Mouse (Mus musculus) heart, embryonic 15.5 days (tissue): ENCODE data around the gene Fblim1. TPM values are rescaled to one million over a fixed set of nuclear protein-coding genes. Genes with fewer than 3 reads are reported as not detected.

Experiments used
- ATAC-seq: fragments of 200-750 bp; cut with Nextera tagmentation; replicated peaks from 2 replicates; pipeline ENCODE4 v1.8.0; 2017; ENCODE audit warnings: low read depth, moderate TSS enrichment; ENCODE audit not compliant: insufficient number of reproducible peaks, insufficient read depth, low FRiP score
- H3K27ac ChIP-seq: fragments of 300-500 bp; sonication (generic); 2 replicates; pipeline ENCODE4 v1.5.1; 2015; ENCODE audit warnings: mild to moderate bottlenecking, inconsistent platforms
- H3K27me3 ChIP-seq: fragments of 300-500 bp; sonication (generic); 2 replicates; pipeline ENCODE4 v1.6.1; 2015; ENCODE audit warnings: inconsistent platforms
- H3K36me3 ChIP-seq: fragments of 300-500 bp; sonication (generic); 2 replicates; pipeline ENCODE4 v1.6.1; 2015; ENCODE audit warnings: mild to moderate bottlenecking, inconsistent platforms
- H3K4me1 ChIP-seq: fragments of 300-500 bp; sonication (generic); replicated peaks from 2 replicates; pipeline ENCODE4 v1.6.1; 2015; ENCODE audit warnings: inconsistent platforms
- H3K4me2 ChIP-seq: fragments of 300-500 bp; sonication (generic); 2 replicates; pipeline ENCODE4 v1.6.1; 2015; ENCODE audit warnings: inconsistent platforms, mild to moderate bottlenecking, moderate library complexity
- H3K4me3 ChIP-seq: fragments of 300-500 bp; sonication (generic); 2 replicates; pipeline ENCODE4 v1.5.1; 2015; ENCODE audit warnings: mild to moderate bottlenecking, inconsistent platforms
- H3K9ac ChIP-seq: fragments of 300-500 bp; sonication (generic); 2 replicates; pipeline ENCODE4 v1.6.1; 2015; ENCODE audit warnings: mild to moderate bottlenecking, inconsistent platforms
- H3K9me3 ChIP-seq: fragments of 300-500 bp; sonication (generic); replicated peaks from 2 replicates; pipeline ENCODE4 v1.6.1; 2016; ENCODE audit warnings: inconsistent platforms
- WGBS: fragments of 180-500 bp; shearing (Covaris S2); methylation state at CpG from one replicate; pipeline ENCODE4 v1.1.7; 2015; ENCODE audit warnings: mixed read lengths; 5-methylcytosine and 5-hydroxymethylcytosine counted together
- polyA plus RNA-seq: library from polyadenylated mRNA; unstranded; fragments of >200 nt; fragmentation: Nextera tagmentation; extraction: Ambion mirVana; gene quantifications from 2 replicates; pipeline ENCODE4 v1.2.1, GENCODE M21; 2015

Fblim1 gene
- 48.4 and 59.1 TPM in 2 replicates for polyA plus RNA-seq

DNA sequence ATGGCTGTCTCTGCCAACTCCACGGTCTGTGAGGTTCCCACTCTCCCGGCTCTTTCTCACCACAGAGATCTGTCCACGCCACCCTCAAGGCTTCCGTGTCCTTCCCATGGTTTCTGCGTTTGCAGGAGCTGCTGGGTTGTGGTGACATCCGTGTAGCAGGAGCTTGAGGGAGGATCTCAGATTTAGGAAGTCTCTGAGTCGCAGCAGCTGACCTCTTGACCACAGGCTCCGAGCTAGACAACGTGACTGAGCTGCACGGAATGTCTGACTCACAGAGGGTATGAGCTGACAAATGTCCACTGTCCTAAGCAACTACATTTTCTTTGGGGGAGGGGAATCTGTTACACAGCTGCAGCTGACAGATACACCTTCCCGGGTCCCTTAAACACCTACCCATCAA is at the start of gene Fblim1:
TSS of gene Fblim1 (minus strand) at position 236 of the 400 bp plus-strand sequence.
- Histone ChIP-seq H3K27me3 (no peaks in the 10 kb centered on the region), H3K4me2 (no peak within 1 kb of the TSS), H3K4me3 (no peak within 1 kb of the TSS), H3K27ac (peak within 1 kb of the TSS; percentile 67; the same call in 1 of the 2 replicates), H3K9ac (no peak within 1 kb of the TSS), H3K36me3 (no peaks in the 10 kb centered on the region), H3K4me1 (peaks cover 47% of the 10 kb centered on the region), H3K9me3 (no peaks in the 10 kb centered on the region)
- no peak for ATAC-seq
- WGBS = 69% methylated on average over 11 of the region's 11 CpGs

DNA sequence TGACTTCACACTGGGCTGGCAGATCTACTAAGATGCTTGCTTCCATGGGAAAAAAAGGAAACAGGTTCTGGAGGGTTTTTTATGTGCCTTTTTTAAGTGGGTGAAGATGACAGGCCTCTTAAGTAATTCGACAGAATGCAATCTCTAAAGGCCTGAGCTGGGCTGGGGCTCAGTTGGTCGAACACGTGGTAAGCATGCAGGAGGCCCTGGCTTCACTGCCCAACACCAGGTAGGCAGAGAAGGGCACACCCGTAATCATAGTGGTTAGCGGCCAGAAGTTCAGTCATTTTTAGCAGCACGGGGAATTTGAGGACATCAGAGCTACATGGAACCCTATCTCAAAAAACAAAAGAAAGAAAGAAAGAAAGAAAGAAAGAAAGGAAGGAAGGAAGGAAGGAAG is 48.6 kb upstream of the Fblim1 start:
- Histone ChIP-seq H3K4me3 (no peak overlapping the region), H3K36me3 (peaks cover 12% of the 10 kb centered on the region; the same call in 1 of the 2 replicates), H3K4me1 (peaks cover 40% of the 10 kb centered on the region), H3K9me3 (no peaks in the 10 kb centered on the region), H3K27ac (no peak overlapping the region), H3K27me3 (no peaks in the 10 kb centered on the region), H3K4me2 (no peak overlapping the region), H3K9ac (no peak overlapping the region)
- no peak for ATAC-seq
- WGBS = 71% methylated on average over 6 of the region's 6 CpGs

GRCm38 (mm10) chr4:141653813-141654212 is 47.9 kb upstream of the Fblim1 start:
- H3K27me3 ChIP-seq = no peaks in the 10 kb centered on the region
- WGBS = 86% methylated on average over 13 of the region's 13 CpGs
- no peak overlapping the region for H3K4me3 ChIP-seq
- no peak overlapping the region for H3K27ac ChIP-seq
- no peak overlapping the region for H3K9ac ChIP-seq
- H3K4me2 ChIP-seq = no peak overlapping the region
- peaks cover 46% of the 10 kb centered on the region for H3K4me1 ChIP-seq
- no peaks in the 10 kb centered on the region for H3K9me3 ChIP-seq
- ATAC-seq = no peak
- H3K36me3 ChIP-seq = peaks cover 13% of the 10 kb centered on the region; the same call in 1 of the 2 replicates

DNA sequence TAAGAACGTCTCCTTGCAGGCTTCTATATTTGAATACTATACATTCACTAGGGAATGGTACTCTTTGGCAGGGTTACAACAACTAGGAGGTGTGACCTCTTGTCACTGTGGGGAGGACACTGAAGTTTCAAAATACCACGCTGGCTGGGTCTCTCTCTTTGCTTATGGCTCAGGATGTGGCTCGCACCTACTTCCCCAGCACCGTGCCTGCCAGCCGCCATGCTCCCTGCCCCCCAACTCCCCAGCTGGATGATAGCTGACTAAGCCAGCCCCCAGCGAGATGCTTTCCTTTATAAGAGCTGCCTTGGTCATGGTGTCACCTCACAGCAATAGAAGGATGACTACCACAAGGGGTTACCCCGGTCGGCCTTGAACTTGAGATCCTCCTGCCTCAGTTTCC is 47.1 kb upstream of the Fblim1 start:
- Histone ChIP-seq H3K27me3 (no peaks in the 10 kb centered on the region), H3K27ac (no peak overlapping the region), H3K9ac (no peak overlapping the region), H3K4me3 (no peak overlapping the region), H3K9me3 (no peaks in the 10 kb centered on the region), H3K4me1 (peaks cover 41% of the 10 kb centered on the region), H3K36me3 (peaks cover 15% of the 10 kb centered on the region; the same call in 1 of the 2 replicates), H3K4me2 (no peak overlapping the region)
- 70% methylated on average over 8 of the region's 8 CpGs for WGBS
- ATAC-seq = no peak

DNA sequence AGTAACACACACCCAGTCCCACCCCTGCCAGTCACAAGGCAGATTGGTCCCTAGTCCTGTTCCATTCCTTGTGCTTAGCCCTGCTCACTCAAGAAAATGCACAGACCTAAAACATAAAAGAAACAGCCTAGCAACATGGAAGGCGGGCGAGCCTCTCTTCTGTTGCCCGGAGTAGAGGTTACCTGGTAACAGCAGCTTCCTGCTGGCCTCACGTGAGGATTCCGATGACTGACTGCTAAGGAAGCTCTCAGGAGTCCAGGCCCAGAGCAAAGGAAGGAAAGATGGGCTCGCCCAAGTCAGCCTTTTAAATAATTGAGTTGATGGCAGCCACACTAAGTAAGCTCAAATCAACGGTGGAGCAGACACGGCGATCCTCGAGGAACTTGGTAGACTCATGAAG is 46.0 kb upstream of the Fblim1 start:
- no peak for ATAC-seq
- no peak overlapping the region for H3K9ac ChIP-seq
- no peak overlapping the region for H3K27ac ChIP-seq
- H3K36me3 ChIP-seq = peaks cover 7% of the 10 kb centered on the region; the same call in 1 of the 2 replicates
- no peaks in the 10 kb centered on the region for H3K9me3 ChIP-seq
- H3K4me2 ChIP-seq = no peak overlapping the region
- no peak overlapping the region for H3K4me3 ChIP-seq
- peaks cover 36% of the 10 kb centered on the region for H3K4me1 ChIP-seq
- no peaks in the 10 kb centered on the region for H3K27me3 ChIP-seq
- WGBS = 90% methylated on average over 10 of the region's 10 CpGs

DNA sequence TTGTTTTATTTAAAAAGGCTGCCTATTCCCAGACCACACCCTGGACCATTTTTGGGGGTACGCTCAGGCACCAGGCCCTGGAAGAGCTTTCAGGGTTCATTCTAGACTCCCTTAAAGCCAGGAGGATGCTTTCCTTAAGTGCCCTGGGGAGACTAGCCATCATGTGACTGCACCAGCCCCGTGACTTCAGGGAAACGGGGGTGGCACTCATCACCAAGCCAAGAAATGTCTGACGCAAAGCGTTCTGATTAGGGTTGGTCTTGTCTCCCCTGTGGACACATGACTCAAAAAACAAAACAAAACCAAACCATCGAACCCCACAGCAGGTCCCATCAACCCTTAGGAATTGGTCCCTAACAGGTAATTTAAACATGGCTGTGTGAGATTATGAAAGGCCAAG is 45.4 kb upstream of the Fblim1 start:
- Histone ChIP-seq H3K27ac (no peak overlapping the region), H3K36me3 (peaks cover 7% of the 10 kb centered on the region; the same call in 1 of the 2 replicates)
- no peak for ATAC-seq

GRCm38 (mm10) chr4:141649244-141649643 is 43.3 kb upstream of the Fblim1 start:
- 58% methylated on average over 6 of the region's 6 CpGs for WGBS

More for the DNA sequence above, 45.4 kb upstream of the Fblim1 start:
- H3K4me1 ChIP-seq = peaks cover 30% of the 10 kb centered on the region
- no peaks in the 10 kb centered on the region for H3K9me3 ChIP-seq
- no peak overlapping the region for H3K4me3 ChIP-seq
- H3K4me2 ChIP-seq = no peak overlapping the region
- 67% methylated on average over 6 of the region's 6 CpGs for WGBS
- H3K9ac ChIP-seq = no peak overlapping the region
- no peaks in the 10 kb centered on the region for H3K27me3 ChIP-seq

GRCm38 (mm10) chr4:141648262-141648661 is 42.4 kb upstream of the Fblim1 start:
- no peak overlapping the region for H3K4me2 ChIP-seq
- no peak for ATAC-seq
- H3K27ac ChIP-seq = no peak overlapping the region
- peaks cover 2% of the 10 kb centered on the region; the same call in 1 of the 2 replicates for H3K36me3 ChIP-seq
- no peak overlapping the region for H3K4me3 ChIP-seq
- 79% methylated on average over 5 of the region's 5 CpGs for WGBS
- no peak overlapping the region for H3K9ac ChIP-seq
- H3K9me3 ChIP-seq = no peaks in the 10 kb centered on the region
- H3K4me1 ChIP-seq = peaks cover 26% of the 10 kb centered on the region
- H3K27me3 ChIP-seq = no peaks in the 10 kb centered on the region

More at GRCm38 (mm10) chr4:141649244-141649643, 43.3 kb upstream of the Fblim1 start:
- Histone ChIP-seq H3K9ac (no peak overlapping the region), H3K4me2 (no peak overlapping the region), H3K27me3 (no peaks in the 10 kb centered on the region), H3K4me1 (peaks cover 24% of the 10 kb centered on the region), H3K27ac (peak overlapping the region; percentile 3; the same call in 1 of the 2 replicates), H3K4me3 (no peak overlapping the region), H3K9me3 (no peaks in the 10 kb centered on the region), H3K36me3 (peaks cover 7% of the 10 kb centered on the region; the same call in 1 of the 2 replicates)
- no peak for ATAC-seq

DNA sequence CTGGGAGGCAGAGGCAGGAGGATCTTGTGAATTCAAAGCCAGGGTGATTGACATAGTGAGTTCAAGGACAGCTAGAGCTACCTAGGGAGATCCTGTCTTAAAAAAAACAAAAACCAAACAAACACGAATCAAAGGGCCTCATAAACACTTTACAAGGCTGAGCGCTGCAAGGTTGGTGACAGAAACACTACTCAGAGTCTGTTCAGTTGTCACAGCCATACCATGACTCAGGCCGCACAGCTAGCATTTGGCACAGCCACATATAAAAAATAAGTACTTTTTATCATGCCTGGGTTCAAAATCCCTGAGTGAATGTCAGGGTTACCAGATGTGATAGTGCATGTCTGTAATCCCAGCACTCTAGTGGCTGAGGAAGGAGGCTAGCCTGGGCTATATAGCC is 41.3 kb upstream of the Fblim1 start:
- Histone ChIP-seq H3K9ac (no peak overlapping the region), H3K4me3 (no peak overlapping the region), H3K27ac (no peak overlapping the region), H3K36me3 (peaks cover 3% of the 10 kb centered on the region), H3K4me1 (peaks cover 32% of the 10 kb centered on the region), H3K4me2 (no peak overlapping the region), H3K9me3 (no peaks in the 10 kb centered on the region), H3K27me3 (no peaks in the 10 kb centered on the region)
- no peak for ATAC-seq
- 92% methylated on average over 3 of the region's 3 CpGs for WGBS

- Histone ChIP-seq H3K36me3 (peaks cover 14% of the 10 kb centered on the region), H3K9me3 (no peaks in the 10 kb centered on the region), H3K27ac (no peak overlapping the region), H3K4me2 (no peak overlapping the region), H3K4me1 (peaks cover 44% of the 10 kb centered on the region), H3K9ac (no peak overlapping the region), H3K4me3 (no peak overlapping the region), H3K27me3 (no peaks in the 10 kb centered on the region)
- no peak for ATAC-seq
- 90% methylated on average over 8 of the region's 8 CpGs for WGBS
Observed at GRCm38 (mm10) chr4:141645988-141646387, 40.1 kb upstream of the Fblim1 start.

- Histone ChIP-seq H3K27me3 (no peaks in the 10 kb centered on the region), H3K36me3 (peaks cover 30% of the 10 kb centered on the region), H3K9me3 (no peaks in the 10 kb centered on the region), H3K4me2 (peak overlapping the region; percentile 51), H3K4me1 (peaks cover 35% of the 10 kb centered on the region), H3K27ac (peak overlapping the region; percentile 98), H3K4me3 (no peak overlapping the region), H3K9ac (peak overlapping the region; percentile 29; the same call in 1 of the 2 replicates)
- 11% methylated on average over 7 of the region's 7 CpGs for WGBS
- peak; percentile 82 for ATAC-seq
Observed at GRCm38 (mm10) chr4:141643118-141643855, 37.4 kb upstream of the Fblim1 start.
